Mouse (Mus musculus): ENCODE data around the gene Duxbl2.
"Not testable (repeated sequence)": the region's sequence is repeated elsewhere in the genome, so short reads cannot be mapped to it uniquely, and the experiment has no call there.

The Duxbl2 gene

DNA sequence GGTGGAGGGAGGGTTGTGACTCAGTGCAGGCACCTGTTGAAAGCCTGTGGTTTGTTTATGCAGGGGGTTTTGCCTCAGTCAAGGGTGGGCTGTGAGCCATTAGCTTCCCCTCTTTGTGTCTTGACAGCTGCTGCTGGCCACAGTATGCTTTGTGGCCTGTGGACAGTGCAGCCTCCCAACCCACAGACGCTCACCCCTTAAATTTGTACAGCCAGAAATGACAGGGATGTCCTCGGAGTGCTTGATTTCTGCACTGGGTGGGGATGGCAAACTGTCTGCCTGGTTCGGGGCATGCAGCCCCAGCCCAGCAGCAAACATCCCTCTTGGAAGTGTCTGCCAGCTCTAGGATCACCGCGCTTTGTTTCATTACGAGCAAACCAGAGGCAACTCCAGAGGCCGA, at the start of gene Duxbl2:
Gene Duxbl2, plus strand, starts transcription at position 200 of the 400 bp plus-strand sequence.
- CTCF ChIA-PET, POLR2A ChIA-PET: not testable (repeated sequence)

DNA sequence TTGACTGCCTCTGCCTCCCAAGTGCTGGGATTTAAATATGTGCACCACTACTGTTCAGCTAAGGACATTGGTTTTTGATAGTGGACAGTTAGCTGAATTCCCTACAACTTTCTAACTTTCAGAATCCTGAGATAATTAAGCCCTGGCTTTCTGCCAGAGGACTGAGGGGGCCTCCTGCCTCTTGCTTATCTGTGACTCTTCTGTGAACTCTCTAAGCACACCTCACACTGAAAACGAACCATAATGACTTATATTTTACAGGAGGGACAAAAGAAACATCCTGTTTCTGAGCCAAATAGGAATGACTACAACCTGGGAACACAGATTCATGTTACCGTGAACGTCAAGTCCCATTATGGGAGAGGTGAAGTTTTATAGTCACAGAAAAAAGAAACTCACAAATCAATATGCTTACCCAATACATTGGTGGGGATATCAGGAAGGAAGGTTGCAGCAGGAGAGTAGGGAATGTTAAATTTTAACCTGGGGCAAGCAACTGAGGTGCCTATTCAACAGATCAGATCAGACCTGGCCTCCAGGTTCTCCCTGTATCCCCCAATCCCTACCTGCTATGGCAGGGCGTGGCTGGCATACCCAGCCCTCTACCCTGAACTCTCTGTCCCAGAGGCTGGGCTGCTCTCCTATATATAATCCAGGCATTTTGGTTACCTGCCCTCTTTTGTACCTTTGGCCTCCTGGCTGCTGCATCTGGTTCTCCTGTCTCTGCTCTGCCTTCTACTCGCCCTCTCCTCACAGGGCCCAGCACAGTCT, 41.3 kb upstream of the Duxbl2 start:
- CTCF ChIA-PET, POLR2A ChIA-PET: not testable (repeated sequence)

DNA sequence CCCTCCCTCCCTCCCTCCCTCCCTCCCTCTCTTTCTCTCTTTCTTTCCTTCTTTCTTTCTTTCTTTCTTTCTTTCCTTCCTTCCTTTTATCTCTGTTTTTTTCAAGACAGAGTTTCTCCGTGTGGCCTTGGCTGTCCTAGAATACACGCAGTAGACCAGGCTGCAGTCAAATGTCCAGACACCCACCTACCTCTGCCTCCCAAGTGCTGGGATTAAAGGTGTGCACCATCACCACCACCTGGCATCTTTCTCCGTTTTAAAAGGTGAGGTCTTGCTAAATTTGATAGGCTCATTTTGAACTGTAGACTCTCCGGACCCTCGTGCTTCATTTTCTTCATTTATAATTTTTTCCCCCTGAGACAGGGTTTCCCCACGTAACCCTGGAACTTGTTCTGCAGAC, 36.9 kb upstream of the Duxbl2 start, which contains the start of gene Cphx2:
Gene Cphx2, plus strand, starts transcription at position 301 of the 400 bp plus-strand sequence.
- POLR2A ChIA-PET, result not testable (repeated sequence)

DNA sequence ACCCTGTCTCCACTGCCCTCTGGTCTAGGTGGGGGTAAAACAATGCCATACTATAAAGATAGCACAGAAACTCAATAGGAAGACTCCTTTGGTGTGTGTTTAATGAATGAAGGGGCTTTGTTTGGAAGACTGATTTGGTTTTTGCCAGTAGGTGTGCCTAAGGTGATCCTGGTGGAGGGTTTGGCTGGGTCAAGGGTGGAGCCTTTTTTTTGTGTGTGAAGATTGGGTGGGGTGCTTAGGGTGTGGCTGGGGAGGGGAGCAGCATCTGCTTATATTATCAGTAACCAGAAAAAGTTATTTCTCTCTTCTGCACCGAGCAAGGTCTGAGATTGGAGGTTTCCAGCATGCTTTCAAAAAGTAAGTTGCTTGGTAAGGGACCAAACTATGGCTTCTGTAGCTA, 36.2 kb upstream of the Duxbl2 start, which contains the start of gene Cphx3:
Gene Cphx3, plus strand, starts transcription at position 301 of the 400 bp plus-strand sequence.
- CTCF ChIA-PET, POLR2A ChIA-PET: not testable (repeated sequence)

More for the DNA sequence above, 36.9 kb upstream of the Duxbl2 start, which contains the start of gene Cphx2:
- CTCF ChIA-PET, result not testable (repeated sequence)

DNA sequence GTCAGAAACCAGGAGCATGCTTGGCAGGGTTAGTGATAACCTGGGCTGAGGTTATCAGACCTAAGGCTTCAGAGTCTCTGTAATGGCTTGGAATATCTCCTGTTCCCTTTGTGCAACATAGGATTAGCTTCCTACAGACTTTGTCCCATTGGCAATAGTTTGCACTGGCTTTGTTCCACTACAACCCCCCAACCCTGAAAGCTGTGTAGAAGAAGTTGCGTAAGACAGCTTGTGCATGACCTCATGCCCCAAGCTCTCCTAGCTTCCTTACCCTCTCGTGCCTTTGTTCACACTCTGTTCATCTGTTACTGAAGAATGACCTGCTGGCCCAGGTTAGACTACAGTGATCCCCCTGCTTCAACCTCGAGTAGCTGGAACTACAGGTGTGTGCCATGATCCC, 20.5 kb upstream of the Duxbl2 start:
- CTCF ChIA-PET, POLR2A ChIA-PET: not testable (repeated sequence)

DNA sequence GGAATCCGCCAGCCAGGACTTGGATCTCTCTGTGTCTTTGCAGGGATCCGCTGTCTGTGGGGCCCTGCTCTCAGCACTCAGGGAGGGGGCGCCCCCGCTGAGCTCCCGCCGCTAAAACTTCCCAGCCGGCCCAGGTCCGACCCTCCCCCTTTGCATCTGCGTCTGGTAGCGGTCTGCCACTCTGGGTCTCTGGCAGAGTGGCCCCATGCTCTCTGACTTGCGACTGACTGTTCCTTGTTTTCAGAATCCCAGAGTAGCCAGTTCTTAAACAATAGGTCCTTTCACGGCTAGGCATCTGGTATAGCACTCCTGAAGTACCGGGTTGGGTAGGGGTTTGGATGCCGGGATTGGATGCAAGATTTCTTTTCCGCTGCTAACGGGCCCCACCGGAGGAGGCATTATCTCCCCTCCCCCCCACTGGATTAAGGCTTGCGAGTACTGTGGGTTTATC, 426 bp downstream of the Duxbl2 start:
- POLR2A ChIA-PET, result not testable (repeated sequence)

DNA sequence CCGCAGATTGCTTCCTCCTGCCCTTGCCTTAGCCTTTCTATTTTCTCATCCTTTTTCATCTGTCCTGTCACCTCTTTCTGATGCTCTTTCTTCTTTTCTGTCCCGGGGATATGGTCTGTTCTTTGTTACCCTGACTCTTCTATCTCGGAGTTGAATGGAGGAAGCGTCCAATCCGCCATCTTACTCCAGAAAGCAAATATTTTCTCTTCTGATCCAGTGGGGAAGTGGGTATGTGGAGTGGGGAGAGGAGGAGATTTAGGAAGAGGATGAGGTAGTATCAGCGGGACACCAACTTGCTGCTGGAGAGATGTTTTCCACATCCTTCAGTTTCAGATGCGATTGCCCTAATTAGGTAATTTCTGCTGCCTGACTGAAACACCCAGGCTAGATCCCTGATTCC, 946 bp downstream of the Duxbl2 start:
- CTCF ChIA-PET, POLR2A ChIA-PET: not testable (repeated sequence)

More for the DNA sequence above, 426 bp downstream of the Duxbl2 start:
- CTCF ChIA-PET, result not testable (repeated sequence)

DNA sequence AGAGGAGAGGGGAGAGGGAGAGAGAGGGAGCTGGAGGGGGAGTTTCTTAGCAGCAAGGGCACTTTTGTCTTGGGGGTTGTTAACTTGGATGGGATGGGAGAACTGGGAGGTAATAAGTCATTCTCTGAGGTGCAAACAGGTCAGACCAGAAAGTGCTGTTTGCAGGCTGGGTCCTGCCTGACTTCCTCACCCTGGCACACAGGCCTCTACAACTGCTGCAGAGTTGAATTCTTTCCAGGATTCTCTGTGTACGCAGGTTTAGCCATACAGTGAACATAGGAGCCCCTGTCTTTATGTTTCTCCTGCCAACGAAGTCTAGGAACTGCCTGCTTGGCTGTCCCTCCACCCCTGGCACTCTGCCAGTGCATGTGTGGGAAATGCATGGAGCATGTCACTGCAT, 28.9 kb downstream of the Duxbl2 start:
- CTCF ChIA-PET, POLR2A ChIA-PET: not testable (repeated sequence)

DNA sequence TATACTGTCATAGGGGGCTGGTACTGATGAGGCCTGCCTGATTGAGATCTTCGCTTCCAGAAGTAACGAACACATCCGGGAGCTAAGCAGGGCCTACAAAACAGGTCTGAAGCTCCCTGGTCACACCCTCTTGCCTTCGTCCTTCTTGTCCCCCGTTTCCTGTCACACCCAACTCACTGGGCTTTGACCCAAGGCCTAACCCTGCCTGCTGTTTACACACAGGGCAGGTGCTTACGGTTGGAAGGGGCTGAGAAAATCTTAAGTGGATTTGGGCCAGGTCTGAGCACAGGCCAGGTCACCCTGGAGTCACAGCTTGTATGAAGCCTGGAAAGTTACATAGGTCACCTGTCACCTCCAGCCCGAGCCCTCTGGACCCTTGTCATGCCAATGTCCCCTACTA, 37.9 kb downstream of the Duxbl2 start:
- CTCF ChIA-PET, POLR2A ChIA-PET: not testable (repeated sequence)

DNA sequence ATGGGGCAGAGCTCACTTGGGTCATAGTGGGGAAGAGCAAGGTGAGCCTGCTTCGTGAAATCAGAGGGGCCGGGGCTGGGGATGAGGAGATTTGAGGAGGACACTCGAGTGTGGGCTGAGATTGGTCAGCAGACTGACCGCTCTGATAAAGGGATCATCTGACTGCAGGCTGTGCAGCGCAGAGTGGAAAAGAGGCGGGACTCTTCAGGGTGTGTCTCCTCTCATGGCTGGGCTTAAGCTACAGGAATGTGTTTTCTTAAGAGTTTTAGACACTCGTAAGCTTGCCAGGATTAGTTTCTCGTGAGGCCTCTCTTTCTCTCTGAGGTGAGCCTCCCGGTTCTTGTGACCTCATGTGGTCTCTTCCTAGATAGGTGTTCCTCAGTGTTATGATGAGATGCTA, 43.0 kb downstream of the Duxbl2 start:
- POLR2A ChIA-PET, CTCF ChIA-PET: not testable (repeated sequence)

DNA sequence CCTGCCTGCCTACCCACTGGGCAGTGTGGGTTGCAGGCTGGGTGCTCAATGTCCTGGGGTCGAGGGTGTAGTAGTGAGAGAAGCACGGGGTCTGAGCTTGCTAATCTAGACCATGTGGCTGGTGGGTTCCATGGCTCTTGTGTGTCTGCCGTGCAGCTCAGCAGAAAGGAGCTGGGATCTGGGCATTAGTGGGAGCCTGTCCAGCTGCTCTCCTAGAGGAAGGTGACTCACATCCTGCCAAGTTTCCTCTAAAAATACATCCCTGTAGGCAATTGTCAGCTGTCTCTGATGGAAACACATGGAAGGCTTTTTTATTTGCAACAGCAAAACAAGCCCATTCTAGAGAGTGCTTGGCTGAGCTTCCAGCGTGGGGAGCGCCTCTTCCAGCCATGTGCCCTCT, 44.3 kb downstream of the Duxbl2 start:
- POLR2A ChIA-PET, CTCF ChIA-PET: not testable (repeated sequence)

DNA sequence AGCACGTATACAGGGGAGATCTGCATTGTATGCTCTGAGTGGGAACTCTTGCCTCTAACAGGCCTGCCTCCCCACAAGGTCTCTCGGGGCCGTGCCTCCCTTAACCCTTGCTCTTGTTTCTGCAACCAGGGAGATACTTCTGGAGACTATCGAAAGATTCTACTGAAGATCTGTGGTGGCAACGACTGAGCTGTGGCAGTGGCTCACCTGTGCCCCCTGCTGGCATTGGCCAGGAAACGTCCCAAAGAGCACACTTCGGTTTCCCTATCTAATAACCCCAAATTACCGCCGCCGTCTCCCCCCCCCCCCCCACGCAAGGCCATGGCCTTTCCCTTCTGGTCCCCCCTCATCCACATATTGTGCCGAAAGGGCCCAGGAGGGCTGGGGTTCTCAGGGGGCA, 47.1 kb downstream of the Duxbl2 start:
- POLR2A ChIA-PET, CTCF ChIA-PET: not testable (repeated sequence)

DNA sequence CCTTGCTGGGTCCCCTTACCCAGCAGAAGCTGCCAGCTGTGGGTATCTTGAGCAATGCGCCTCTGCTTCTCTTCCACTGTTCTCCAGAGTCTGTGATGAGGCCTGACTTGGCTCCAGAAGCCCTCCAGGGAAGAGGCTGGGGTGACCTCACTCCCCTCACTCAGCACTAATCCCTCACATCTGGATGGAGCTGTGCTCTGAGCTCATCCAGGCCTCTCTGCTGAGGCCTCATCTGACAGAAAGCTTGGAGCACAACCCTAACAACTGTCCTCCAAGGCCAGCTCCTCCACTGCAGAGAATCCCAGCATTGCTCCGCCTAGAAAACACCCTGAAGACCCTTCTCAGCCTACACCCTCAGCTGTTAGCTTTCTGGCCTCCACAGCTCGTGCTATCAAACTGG, 55.8 kb downstream of the Duxbl2 start:
- POLR2A ChIA-PET, CTCF ChIA-PET: not testable (repeated sequence)

DNA sequence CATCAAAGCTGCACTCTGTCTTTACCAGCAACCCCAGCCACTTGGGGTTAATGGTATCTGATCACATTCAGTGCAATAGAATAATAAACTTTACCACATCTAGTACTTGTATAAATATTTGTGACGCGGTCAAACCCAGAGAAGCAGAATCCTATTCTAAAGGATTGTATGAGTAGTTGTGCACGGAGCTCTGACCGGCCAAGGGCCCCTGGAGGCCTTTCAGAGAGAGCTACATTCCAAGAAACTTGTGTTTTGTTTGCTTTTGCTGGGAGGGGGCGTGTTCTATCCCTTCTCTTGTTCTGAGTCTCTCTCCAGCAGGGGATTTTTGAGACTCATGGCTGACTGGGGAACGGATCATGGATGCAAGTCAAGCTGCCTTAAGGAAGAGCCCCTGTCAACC, 56.9 kb downstream of the Duxbl2 start:
- POLR2A ChIA-PET, CTCF ChIA-PET: not testable (repeated sequence)
